Mouse (Mus musculus) liver, postnatal 0 days (tissue): ENCODE results near the gene Speg. TPM values are rescaled to one million over a fixed set of nuclear protein-coding genes. Genes with fewer than 3 reads are reported as not detected.

Source experiments
- ATAC-seq: fragments of 200-750 bp; cut with Nextera tagmentation; 2 replicates; pipeline ENCODE4 v1.8.0; 2017; ENCODE audit warnings: mild to moderate bottlenecking, moderate library complexity
- DNase-seq: peaks from one replicate; pipeline ENCODE4 v3.0.0-alpha.2; 2016
- H3K27ac ChIP-seq: fragments of 300-500 bp; sonication (generic); 2 replicates; pipeline ENCODE4 v1.5.1; 2014; ENCODE audit warnings: antibody characterized with exemption, moderate library complexity, mild to moderate bottlenecking, low read depth
- H3K27me3 ChIP-seq: fragments of 300-500 bp; sonication (generic); 2 replicates; pipeline ENCODE4 v1.6.1; 2014; ENCODE audit warnings: low read length, control low read depth, mixed read lengths; ENCODE audit not compliant: insufficient read depth
- H3K36me3 ChIP-seq: fragments of 300-500 bp; sonication (generic); replicated peaks from 2 replicates; pipeline ENCODE4 v1.6.1; 2014; ENCODE audit warnings: mild to moderate bottlenecking, control low read depth, low read length, moderate library complexity, mixed read lengths; ENCODE audit not compliant: insufficient read depth
- H3K4me1 ChIP-seq: fragments of 300-500 bp; sonication (generic); 2 replicates; pipeline ENCODE4 v1.6.1; 2014; ENCODE audit warnings: antibody characterized with exemption, mild to moderate bottlenecking, control low read depth; ENCODE audit not compliant: insufficient read depth
- H3K4me2 ChIP-seq: fragments of 300-500 bp; sonication (generic); 2 replicates; pipeline ENCODE4 v1.6.1; 2014; ENCODE audit warnings: low read depth, mild to moderate bottlenecking, low read length, moderate library complexity, mixed read lengths
- H3K4me3 ChIP-seq: fragments of 300-500 bp; sonication (generic); 2 replicates; pipeline ENCODE4 v1.5.1; 2014; ENCODE audit warnings: low read depth, low read length
- H3K9ac ChIP-seq: fragments of 300-500 bp; sonication (generic); replicated peaks from 2 replicates; pipeline ENCODE4 v1.6.1; 2014; ENCODE audit warnings: mild to moderate bottlenecking, moderate library complexity
- H3K9me3 ChIP-seq: fragments of 300-500 bp; sonication (generic); 2 replicates; pipeline ENCODE4 v1.6.1; 2016; ENCODE audit warnings: mild to moderate bottlenecking, control low read depth, low read length, mixed read lengths
- CTCF ChIP-seq: sonication (generic); IDR thresholded peaks from 2 replicates; pipeline ENCODE4 v1.5.1; 2016; ENCODE audit warnings: antibody characterized with exemption, low read depth
- EP300 ChIP-seq: IDR thresholded peaks from 2 replicates; pipeline ENCODE4 v1.6.1; 2016; ENCODE audit warnings: antibody characterized with exemption, low read depth, mild to moderate bottlenecking
- WGBS: fragments of 180-500 bp; shearing (Covaris S2); extraction: QIAGEN DNeasy Blood & Tissue Kit; methylation state at CpG from one replicate; pipeline ENCODE4 v1.1.7; 2014; ENCODE audit not compliant: insufficient replicate concordance; 5-methylcytosine and 5-hydroxymethylcytosine counted together
- polyA plus RNA-seq: library from polyadenylated mRNA; unstranded; fragments of >200 nt; fragmentation: Nextera tagmentation; extraction: Ambion mirVana; gene quantifications from 2 replicates; pipeline ENCODE4 v1.2.1, GENCODE M21; 2015

The Speg gene
- polyA plus RNA-seq, 1 experiment from 2014 or later = 3.5 TPM

DNA sequence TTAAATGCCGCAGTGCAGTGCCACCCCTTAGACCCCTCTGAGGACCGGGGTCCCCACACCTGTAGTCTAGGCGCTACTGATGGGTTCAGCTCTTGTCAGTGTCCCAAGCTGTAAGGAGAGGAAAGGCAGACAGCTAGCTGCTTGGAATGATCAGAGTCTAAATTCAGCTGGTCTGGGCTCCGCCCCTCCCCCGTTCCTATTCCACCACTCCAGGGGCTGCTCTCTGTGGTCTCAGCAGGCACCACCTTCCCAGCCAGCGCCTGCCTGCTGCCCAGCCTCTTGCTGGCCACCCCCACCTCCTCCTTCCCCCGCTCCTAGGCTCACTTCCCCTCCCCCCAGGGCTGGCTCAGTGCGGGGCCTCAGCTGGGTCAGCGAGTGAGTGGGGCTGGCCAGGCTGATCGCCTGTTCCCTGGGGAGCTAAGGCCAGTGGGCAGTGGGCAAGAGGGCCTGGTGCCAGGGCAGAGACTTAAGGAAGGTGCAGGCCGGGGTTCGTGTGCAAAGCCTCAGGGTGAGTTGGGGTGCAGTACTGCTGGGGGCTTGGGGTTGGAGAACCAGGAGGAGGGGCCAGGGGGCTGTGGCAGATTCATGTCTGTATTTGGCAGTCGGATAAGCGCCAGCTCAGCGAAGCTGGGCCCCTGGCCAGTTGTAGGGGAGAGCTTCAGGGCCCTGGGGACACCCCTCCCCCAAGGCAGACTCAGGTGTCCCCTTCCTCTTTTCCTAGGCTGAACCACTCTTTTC lies 24.8 kb downstream of the Speg start:
- H3K36me3 ChIP-seq = no peaks in the 10 kb centered on the region
- ATAC-seq (peak; percentile 68), DNase-seq (peak; percentile 53)
- no peak for TF ChIP-seq CTCF
- TF ChIP-seq EP300 = no peak
- peaks cover 5% of the 10 kb centered on the region for H3K4me1 ChIP-seq
- no peaks in the 10 kb centered on the region for H3K27me3 ChIP-seq
- no peak overlapping the region for H3K9ac ChIP-seq
- WGBS = 15% methylated on average over 15 of the region's 15 CpGs
- 0 out of 2 replicates have a peak overlapping the region, but pooled peaks have one; percentile 12 for H3K27ac ChIP-seq
- H3K4me3 ChIP-seq = no peak overlapping the region
- peak overlapping the region; percentile 45 for H3K4me2 ChIP-seq
- no peaks in the 10 kb centered on the region for H3K9me3 ChIP-seq

DNA sequence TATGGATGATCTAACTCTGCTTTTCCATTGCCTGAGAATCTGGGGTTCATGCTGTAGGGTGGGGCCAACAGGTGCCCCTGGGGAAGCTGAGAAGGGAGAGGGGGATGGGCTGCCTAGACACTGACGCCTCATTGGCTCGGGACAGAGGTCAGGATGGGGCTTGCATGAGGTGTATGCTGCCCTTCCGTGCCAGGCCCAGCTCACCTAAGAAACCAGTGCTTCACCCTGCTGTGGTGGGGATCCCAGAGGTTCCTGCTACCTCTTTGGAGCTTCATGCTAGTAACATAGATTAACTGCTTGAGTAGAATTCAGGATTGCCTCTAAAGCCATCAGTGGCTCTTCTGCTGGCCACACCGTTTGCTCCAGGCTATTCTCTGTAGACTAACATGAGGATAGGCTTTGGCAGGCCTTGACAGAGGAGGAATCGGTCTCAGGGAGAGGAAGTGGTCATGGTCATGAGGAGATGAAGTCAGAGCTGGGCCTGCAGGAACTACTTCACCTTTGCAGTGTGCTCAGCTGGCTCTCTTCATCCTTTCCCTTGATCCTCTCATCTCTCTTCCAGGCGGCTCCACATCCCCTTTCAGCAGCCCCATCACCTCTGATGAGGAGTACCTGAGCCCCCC lies 25.5 kb downstream of the Speg start:
- Histone ChIP-seq H3K4me2 (peak overlapping the region; percentile 45), H3K36me3 (no peaks in the 10 kb centered on the region), H3K4me3 (no peak overlapping the region), H3K27me3 (no peaks in the 10 kb centered on the region), H3K9me3 (no peaks in the 10 kb centered on the region), H3K4me1 (peaks cover 5% of the 10 kb centered on the region), H3K27ac (no peak overlapping the region), H3K9ac (no peak overlapping the region)
- WGBS = 26% methylated on average over 6 of the region's 6 CpGs
- DNase-seq (no peak), ATAC-seq (peak; percentile 12; the same call in 1 of the 2 replicates)
- TF ChIP-seq CTCF (no peak), EP300 (no peak)

DNA sequence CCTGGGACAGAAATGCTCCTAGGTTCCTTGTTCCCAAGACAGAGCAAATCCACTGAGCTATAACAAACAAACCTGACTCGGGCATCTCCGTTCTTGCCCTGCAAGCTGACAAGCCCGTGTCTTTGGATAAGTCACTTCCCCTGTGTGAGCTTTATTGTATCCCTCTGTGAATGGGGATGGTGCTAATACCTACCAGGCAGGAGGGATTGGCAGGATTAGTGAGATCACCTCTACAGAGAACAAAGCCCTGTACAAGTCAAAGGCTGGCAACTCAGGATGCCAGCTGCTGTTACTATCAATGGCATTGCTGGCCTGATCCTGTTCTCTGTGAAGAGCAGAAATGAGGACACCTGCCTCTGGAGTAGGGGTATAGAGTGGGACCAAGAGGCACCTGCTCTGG lies 30.4 kb downstream of the Speg start:
- no peak for TF ChIP-seq CTCF
- no peak for TF ChIP-seq EP300
- Histone ChIP-seq H3K27ac (no peak overlapping the region), H3K9me3 (no peaks in the 10 kb centered on the region), H3K9ac (no peak overlapping the region), H3K36me3 (no peaks in the 10 kb centered on the region), H3K4me3 (no peak overlapping the region), H3K4me2 (no peak overlapping the region), H3K4me1 (no peaks in the 10 kb centered on the region), H3K27me3 (no peaks in the 10 kb centered on the region)
- ATAC-seq = no peak
- DNase-seq = no peak
- 83% methylated on average over 3 of the region's 3 CpGs for WGBS

DNA sequence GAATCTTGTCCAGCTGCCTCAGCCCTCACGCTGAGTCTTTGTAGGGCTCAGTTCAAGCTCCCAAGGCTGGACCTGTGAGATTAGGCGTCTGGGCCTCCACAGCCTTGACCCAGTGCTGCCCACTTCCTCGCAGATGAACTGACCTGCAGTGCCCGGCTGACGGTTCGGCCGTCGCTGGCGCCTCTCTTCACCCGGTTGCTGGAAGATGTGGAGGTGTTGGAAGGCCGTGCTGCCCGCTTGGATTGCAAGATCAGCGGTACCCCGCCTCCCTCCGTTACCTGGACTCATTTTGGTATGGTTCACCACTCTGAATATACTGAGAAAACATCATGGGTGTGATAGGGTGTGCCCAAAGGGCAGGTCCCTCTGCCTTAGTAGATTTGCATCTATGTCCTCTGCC lies 31.1 kb downstream of the Speg start:
- Histone ChIP-seq H3K4me3 (no peak overlapping the region), H3K27ac (no peak overlapping the region), H3K4me1 (no peaks in the 10 kb centered on the region), H3K36me3 (no peaks in the 10 kb centered on the region), H3K9me3 (no peaks in the 10 kb centered on the region), H3K27me3 (no peaks in the 10 kb centered on the region), H3K4me2 (no peak overlapping the region), H3K9ac (no peak overlapping the region)
- TF ChIP-seq EP300 = no peak
- TF ChIP-seq CTCF = no peak
- DNase-seq = no peak
- 82% methylated on average over 15 of the region's 15 CpGs for WGBS
- no peak for ATAC-seq

DNA sequence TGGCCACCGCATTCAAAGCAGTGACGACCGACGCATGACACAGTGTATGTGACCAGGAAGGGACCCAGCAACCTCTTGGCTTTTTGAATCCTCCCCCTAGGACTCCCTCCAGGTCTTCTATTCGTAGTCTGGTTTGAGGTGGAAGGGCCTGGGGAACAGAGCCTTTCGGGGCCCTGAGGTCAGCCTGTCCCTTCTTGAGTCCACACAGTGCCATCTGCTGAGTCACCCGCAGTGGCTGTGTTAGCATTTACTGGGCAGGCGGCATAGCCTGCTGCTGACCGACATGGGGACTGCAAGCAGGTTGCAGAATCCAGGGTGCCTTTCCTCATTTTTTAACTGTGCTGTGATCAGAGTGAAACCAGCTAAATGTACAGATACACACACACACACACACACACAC lies 32.0 kb downstream of the Speg start:
- Histone ChIP-seq H3K27ac (no peak overlapping the region), H3K4me3 (no peak overlapping the region)
- TF ChIP-seq CTCF (no peak), EP300 (no peak)

DNA sequence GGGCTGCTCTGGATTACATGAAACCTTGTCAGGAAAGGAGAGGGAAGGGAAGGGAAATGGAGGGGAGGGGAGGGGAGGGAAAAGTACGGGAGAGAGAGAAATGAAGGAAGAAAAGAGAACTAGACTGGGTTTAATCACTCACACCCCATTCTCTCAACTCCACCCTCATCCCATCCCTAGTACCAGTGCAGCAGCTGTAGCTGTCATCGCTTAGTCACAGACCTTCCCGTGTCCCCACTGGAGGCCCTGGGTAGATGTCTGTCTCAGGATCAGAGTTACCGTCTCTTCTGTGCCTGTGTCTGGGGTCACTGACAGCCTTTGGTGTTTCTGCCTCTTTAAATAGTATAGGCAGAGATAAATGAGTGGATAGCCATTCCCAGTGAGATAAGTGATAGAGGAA lies 33.1 kb downstream of the Speg start:
- WGBS = 60% methylated on average over 4 of the region's 4 CpGs
- H3K27ac ChIP-seq = no peak overlapping the region

More for the DNA sequence above, 32.0 kb downstream of the Speg start:
- Histone ChIP-seq H3K4me1 (no peaks in the 10 kb centered on the region), H3K36me3 (no peaks in the 10 kb centered on the region), H3K27me3 (no peaks in the 10 kb centered on the region), H3K4me2 (no peak overlapping the region), H3K9me3 (no peaks in the 10 kb centered on the region), H3K9ac (no peak overlapping the region)
- 82% methylated on average over 9 of the region's 9 CpGs for WGBS
- ATAC-seq (no peak), DNase-seq (no peak)

More for the DNA sequence above, 33.1 kb downstream of the Speg start:
- Histone ChIP-seq H3K27me3 (no peaks in the 10 kb centered on the region), H3K9ac (no peak overlapping the region), H3K4me1 (no peaks in the 10 kb centered on the region), H3K4me3 (no peak overlapping the region), H3K9me3 (no peaks in the 10 kb centered on the region), H3K4me2 (no peak overlapping the region), H3K36me3 (no peaks in the 10 kb centered on the region)
- no peak for TF ChIP-seq EP300
- TF ChIP-seq CTCF = no peak
- DNase-seq = no peak
- no peak for ATAC-seq
